Mouse (Mus musculus): ENCODE measurements around the gene Ccdc8. TPM values are rescaled to one million over a fixed set of nuclear protein-coding genes. Genes with fewer than 3 reads are reported as not detected.
A peak's percentile ranks its signal among the peaks of the same experiment; 100 is the strongest.

Ccdc8 gene
- polyA plus RNA-seq, 1 experiment = 21.0 TPM

DNA sequence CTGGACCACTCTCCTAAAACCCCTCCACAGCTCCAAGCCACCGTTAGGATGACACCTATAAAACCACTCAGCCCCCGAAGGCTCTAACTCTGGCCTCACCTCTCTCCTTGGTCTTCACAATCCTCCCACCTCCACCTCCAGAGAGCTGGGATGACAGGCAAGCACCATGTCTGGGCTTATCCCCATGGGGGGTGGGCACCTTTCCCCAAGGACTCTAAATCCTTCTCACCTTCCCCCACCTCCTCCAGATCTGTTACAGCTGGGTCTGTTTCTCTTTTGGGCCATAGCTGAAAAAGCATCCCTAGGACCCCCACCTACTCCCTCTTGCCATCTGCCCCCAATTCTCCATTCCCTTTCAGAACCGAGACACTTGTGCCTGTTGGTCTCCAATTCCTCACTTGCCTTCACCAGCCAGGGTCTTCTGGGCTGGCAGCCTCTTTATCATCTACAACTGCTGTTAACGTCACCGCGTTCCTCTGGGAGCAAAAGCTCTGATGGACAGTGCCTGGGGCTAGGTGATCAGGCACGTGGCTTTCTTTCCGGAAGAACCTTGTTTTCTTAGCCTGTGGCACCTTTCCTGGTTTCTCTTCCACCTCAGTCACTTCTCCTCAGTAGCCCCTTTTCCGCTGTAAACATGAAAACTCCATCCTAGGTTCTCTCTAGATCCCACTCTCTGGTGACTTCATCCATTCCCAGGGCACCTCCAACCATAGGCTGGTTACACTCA, 33.6 kb downstream of the Ccdc8 start:
- H3K4me3 ChIP-seq = peak overlapping the region; percentile 82
- TF ChIP-seq USF1 (IDR thresholded peaks at IDR 0.05; ENCODE audit: low read depth) (no peak), POLR2A (IDR thresholded peaks at IDR 0.05; ENCODE audit: insufficient read length, low read depth) (no peak), MYOG (IDR thresholded peaks at IDR 0.05; ENCODE audit: control insufficient read depth in 1 of 3, insufficient read depth in 1 of 3, insufficient read length in 2 of 3, low read depth in 2 of 3) (no peak), POLR2AphosphoS2 (IDR thresholded peaks at IDR 0.05; ENCODE audit: insufficient read length, low read depth) (no peak), TCF3 (IDR thresholded peaks at IDR 0.05; ENCODE audit: insufficient read length, low read depth) (no peak)

DNA sequence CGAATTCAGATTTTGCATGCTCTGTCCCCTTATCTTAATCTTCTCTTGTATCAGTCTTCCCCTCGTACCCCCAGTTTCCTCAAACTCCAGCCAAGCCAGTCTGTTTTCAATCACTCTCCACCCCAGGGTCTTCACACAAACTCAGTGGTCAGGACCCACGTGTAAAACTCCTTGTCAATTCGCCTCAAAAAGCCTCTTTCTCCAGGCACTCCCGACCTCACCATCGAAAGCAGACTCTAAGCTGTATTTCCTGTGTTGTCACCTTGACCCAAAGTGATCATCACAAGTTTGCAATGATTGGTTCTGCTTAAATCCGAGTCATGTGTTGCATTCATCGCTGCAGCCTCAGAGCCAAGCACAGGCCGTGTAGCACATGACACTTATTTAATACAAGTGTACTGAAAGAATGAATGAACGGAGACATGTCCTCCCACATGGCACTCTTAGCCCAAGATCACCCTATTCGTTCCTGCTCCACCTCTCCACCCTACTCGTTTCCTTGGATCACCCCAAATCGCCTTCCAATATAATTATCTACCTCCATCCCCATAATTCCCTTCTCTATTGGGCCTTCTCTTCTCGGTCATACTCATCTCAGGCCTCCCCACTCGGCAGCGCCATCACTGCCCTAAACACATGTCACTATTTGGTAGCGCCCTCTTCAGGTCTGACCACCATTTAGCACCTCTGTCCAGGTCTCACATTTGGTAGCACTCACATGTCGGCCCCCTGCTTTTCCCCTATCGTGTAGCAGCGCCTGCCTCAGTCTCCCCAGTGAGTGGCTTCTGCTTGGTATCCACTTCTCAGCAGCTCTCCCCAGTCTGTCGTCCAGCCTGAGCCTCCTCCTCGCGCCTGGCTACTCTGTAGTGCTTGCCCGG, 34.4 kb downstream of the Ccdc8 start:
- Histone ChIP-seq H3K27me3 (ENCODE audit: control insufficient read depth, insufficient read depth, insufficient read length) (no peaks in the 10 kb centered on the region), H3ac (ENCODE audit: control insufficient read depth, insufficient read length) (peak overlapping the region; percentile 82), H3K79me2 (ENCODE audit: control insufficient read depth, insufficient read depth) (peaks cover 34% of the 10 kb centered on the region), H3K4me2 (ENCODE audit: low read depth) (peak overlapping the region; percentile 97), H3K36me3 (ENCODE audit: control insufficient read depth, insufficient read depth) (no peaks in the 10 kb centered on the region), H3K4me3 (peak overlapping the region; percentile 82)
- TF ChIP-seq POLR2AphosphoS2 (IDR thresholded peaks at IDR 0.05; ENCODE audit: insufficient read length, low read depth) = no peak
- peak; percentile 16 for TF ChIP-seq MAX (IDR thresholded peaks at IDR 0.05; ENCODE audit: low read depth)
- TF ChIP-seq POLR2A (IDR thresholded peaks at IDR 0.05; ENCODE audit: insufficient read length, low read depth) = no peak

More for the DNA sequence above, 33.6 kb downstream of the Ccdc8 start:
- H3K27me3 ChIP-seq (ENCODE audit: control insufficient read depth, insufficient read depth, insufficient read length) = no peaks in the 10 kb centered on the region
- H3K79me2 ChIP-seq (ENCODE audit: control insufficient read depth, insufficient read depth) = peaks cover 39% of the 10 kb centered on the region
- H3K36me3 ChIP-seq (ENCODE audit: control insufficient read depth, insufficient read depth) = no peaks in the 10 kb centered on the region
- no peak overlapping the region for H3ac ChIP-seq (ENCODE audit: control insufficient read depth, insufficient read length)
- H3K4me2 ChIP-seq (ENCODE audit: low read depth) = peak overlapping the region; percentile 97

DNA sequence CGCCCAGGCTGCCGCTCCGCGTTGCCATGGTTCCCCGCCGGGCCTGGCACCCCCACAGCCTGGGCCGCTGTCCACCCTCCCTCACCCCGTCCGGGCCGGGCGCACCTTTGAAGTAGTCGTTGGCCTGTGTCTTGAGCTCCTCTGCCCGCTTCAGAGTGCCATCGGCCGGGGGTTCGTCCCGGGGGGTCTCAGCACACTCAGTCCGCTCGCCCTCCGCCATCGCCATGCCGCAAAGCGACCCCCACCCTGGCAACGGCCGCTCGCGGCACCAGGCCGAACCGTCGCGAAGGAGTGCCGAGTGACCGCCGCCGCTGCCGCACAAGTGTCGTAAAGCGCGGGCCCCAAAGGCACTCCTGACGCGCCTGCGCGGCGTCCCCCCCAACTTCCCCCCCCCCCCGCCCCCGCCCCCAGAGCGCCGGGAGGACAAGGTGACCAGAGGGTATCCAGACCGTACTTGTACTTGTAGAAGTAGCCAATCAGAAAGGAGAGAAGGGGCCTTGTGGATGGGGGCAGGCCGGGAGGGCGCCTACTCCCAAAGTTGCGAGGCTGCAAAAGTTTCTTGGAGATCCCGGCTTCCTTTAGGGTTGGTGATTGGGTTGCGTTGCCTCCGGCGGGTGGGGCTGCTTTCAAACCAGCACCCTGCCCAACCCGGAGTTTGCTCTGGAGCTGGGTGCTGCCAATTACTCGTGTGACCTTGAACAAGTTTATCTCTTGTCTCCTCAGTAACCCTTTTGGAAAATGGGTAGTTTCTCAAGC, 35.3 kb downstream of the Ccdc8 start, which contains the start of gene Ppp5c:
Gene Ppp5c, minus strand, starts transcription at position 337 of the 756 bp plus-strand sequence.
- TF ChIP-seq USF1 (IDR thresholded peaks at IDR 0.05; ENCODE audit: low read depth) (no peak), MAX (IDR thresholded peaks at IDR 0.05; ENCODE audit: low read depth) (no peak), SRF (IDR thresholded peaks at IDR 0.05; ENCODE audit: control insufficient read depth, insufficient read length, low read depth) (no peak), E2F4 (IDR thresholded peaks at IDR 0.05; ENCODE audit: insufficient read depth) (no peak), TCF3 (IDR thresholded peaks at IDR 0.05; ENCODE audit: insufficient read length, low read depth) (no peak), MYOD1 (IDR thresholded peaks at IDR 0.05; ENCODE audit: control insufficient read depth in 1 of 3, insufficient read length in 2 of 3, low read depth in 2 of 3) (peak in 1 of 3 experiments; percentile 12), POLR2A (IDR thresholded peaks at IDR 0.05; ENCODE audit: insufficient read length, low read depth) (peak; percentile 78), MYOG (IDR thresholded peaks at IDR 0.05; ENCODE audit: control insufficient read depth in 1 of 3, insufficient read depth in 1 of 3, insufficient read length in 2 of 3, low read depth in 2 of 3) (peak in 1 of 3 experiments; percentile 20), TCF12 (IDR thresholded peaks at IDR 0.05; ENCODE audit: insufficient read depth, poor library complexity, severe bottlenecking) (no peak), CEBPB (IDR thresholded peaks at IDR 0.05; ENCODE audit: insufficient read depth, poor library complexity, severe bottlenecking) (no peak), POLR2AphosphoS2 (IDR thresholded peaks at IDR 0.05; ENCODE audit: insufficient read length, low read depth) (peak; percentile 69), REST (IDR thresholded peaks at IDR 0.05; ENCODE audit: insufficient read depth, insufficient read length) (no peak)
- Histone ChIP-seq H3ac (ENCODE audit: control insufficient read depth, insufficient read length) (peak within 1 kb of the TSS; percentile 82), H3K4me3 (peak within 1 kb of the TSS; percentile 82), H3K79me2 (ENCODE audit: control insufficient read depth, insufficient read depth) (peaks cover 32% of the 10 kb centered on the region), H3K4me2 (ENCODE audit: low read depth) (peak within 1 kb of the TSS; percentile 97), H3K36me3 (ENCODE audit: control insufficient read depth, insufficient read depth) (no peaks in the 10 kb centered on the region), H3K27me3 (ENCODE audit: control insufficient read depth, insufficient read depth, insufficient read length) (no peaks in the 10 kb centered on the region)

DNA sequence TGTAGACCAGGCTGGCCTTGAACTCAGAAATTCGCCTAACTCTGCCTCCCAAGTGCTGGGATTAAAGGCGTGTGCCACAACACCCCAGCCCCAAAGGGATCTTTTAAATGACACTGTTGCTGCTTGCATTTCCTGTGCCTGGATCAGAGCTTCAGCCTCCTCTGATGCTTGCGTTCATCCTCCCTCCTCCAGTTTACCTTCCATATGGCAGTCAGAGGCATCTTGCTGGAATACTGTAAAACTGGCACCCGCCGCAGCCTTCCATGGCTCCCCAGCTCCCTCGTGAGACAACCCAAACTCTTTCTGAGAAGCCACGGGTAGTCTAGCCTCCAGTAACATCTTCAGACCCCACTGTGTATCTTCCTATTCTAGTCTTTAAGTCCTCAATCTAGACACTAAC, 36.4 kb downstream of the Ccdc8 start:
- Histone ChIP-seq H3ac (ENCODE audit: control insufficient read depth, insufficient read length) (no peak overlapping the region), H3K36me3 (ENCODE audit: control insufficient read depth, insufficient read depth) (no peaks in the 10 kb centered on the region), H3K27me3 (ENCODE audit: control insufficient read depth, insufficient read depth, insufficient read length) (no peaks in the 10 kb centered on the region), H3K79me2 (ENCODE audit: control insufficient read depth, insufficient read depth) (peaks cover 28% of the 10 kb centered on the region), H3K4me3 (no peak overlapping the region), H3K4me2 (ENCODE audit: low read depth) (no peak overlapping the region)
- no peak for TF ChIP-seq USF1 (IDR thresholded peaks at IDR 0.05; ENCODE audit: low read depth)
- no peak for TF ChIP-seq REST (IDR thresholded peaks at IDR 0.05; ENCODE audit: insufficient read depth, insufficient read length)
- TF ChIP-seq MYOD1 (IDR thresholded peaks at IDR 0.05; ENCODE audit: control insufficient read depth in 1 of 3, insufficient read length in 2 of 3, low read depth in 2 of 3) = no peak
- TF ChIP-seq SRF (IDR thresholded peaks at IDR 0.05; ENCODE audit: control insufficient read depth, insufficient read length, low read depth) = no peak
- TF ChIP-seq E2F4 (IDR thresholded peaks at IDR 0.05; ENCODE audit: insufficient read depth) = no peak
- TF ChIP-seq MYOG (IDR thresholded peaks at IDR 0.05; ENCODE audit: control insufficient read depth in 1 of 3, insufficient read depth in 1 of 3, insufficient read length in 2 of 3, low read depth in 2 of 3) = no peak
- no peak for TF ChIP-seq TCF12 (IDR thresholded peaks at IDR 0.05; ENCODE audit: insufficient read depth, poor library complexity, severe bottlenecking)
- TF ChIP-seq POLR2A (IDR thresholded peaks at IDR 0.05; ENCODE audit: insufficient read length, low read depth) = no peak
- TF ChIP-seq POLR2AphosphoS2 (IDR thresholded peaks at IDR 0.05; ENCODE audit: insufficient read length, low read depth) = no peak
- TF ChIP-seq TCF3 (IDR thresholded peaks at IDR 0.05; ENCODE audit: insufficient read length, low read depth) = no peak
- no peak for TF ChIP-seq CEBPB (IDR thresholded peaks at IDR 0.05; ENCODE audit: insufficient read depth, poor library complexity, severe bottlenecking)
- no peak for TF ChIP-seq MAX (IDR thresholded peaks at IDR 0.05; ENCODE audit: low read depth)

Data from myocyte (in vitro differentiated cells).